Mouse (Mus musculus): ENCODE data around the gene Gpr108.

DNA sequence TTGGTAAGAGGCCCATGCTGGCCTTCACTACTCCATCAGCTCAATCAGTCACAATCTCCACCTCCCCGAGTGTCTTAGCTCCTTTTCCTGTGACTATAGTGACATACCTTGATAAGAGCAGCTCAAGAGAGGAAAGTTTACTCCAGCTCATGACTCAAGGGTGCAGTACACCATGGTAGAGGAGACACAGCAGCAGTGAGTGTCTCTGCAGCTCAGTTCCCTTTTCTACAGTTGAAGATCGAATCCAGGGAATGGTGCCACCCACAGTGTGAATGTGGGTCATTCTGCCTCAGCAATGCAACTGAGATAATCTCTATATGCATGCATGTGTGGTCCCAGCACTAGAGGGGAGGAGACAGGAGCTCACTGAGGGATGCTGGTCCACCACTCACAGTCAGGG, 62.6 kb downstream of the Gpr108 start:
- TF ChIP-seq CTCF (IDR thresholded peaks at IDR 0.05; ENCODE audit: low read depth) (no peak), EP300 (IDR thresholded peaks at IDR 0.05; ENCODE audit: low read depth) (no peak)
